Mouse (Mus musculus) MEL (cell line): ENCODE measurements at regions not wholly inside any gene's neighbourhood (a gene's known extent, or its start where the extent isn't known, plus 50 kb on each side); places are given as distances from the start of the nearest gene placed in this dataset.

ENCODE experiments used
- DNase-seq: peaks from one replicate; pipeline ENCODE4 v3.0.0; 2011; ENCODE audit warnings: low read depth, low spot score
- H3K27ac ChIP-seq: 2 replicates; pipeline ENCODE4 v1.5.1; 2012; ENCODE audit warnings: low read depth, mild to moderate bottlenecking, control low read depth, low read length, moderate library complexity; ENCODE audit not compliant: control insufficient read depth
- H3K27me3 ChIP-seq, 2 experiments: fragments of 150-350 bp in 1 of 2; sonication (generic) in 1 of 2; 2 replicates each; pipeline ENCODE4 v1.6.1; 2012; ENCODE audit warnings: low read length in 2 of 2, mild to moderate bottlenecking in 2 of 2, improper control_type of control experiment in 1 of 2, moderate library complexity in 1 of 2; ENCODE audit not compliant: insufficient read depth in 2 of 2, control insufficient read depth in 1 of 2
- H3K36me3 ChIP-seq, 2 experiments: 2 replicates each; pipeline ENCODE4 v1.6.1; 2012 to 2014; ENCODE audit warnings: low read length in 2 of 2, improper control_type of control experiment in 1 of 2, inconsistent platforms in 1 of 2, mild to moderate bottlenecking in 1 of 2; ENCODE audit not compliant: insufficient read depth in 2 of 2, control insufficient read depth in 1 of 2
- H3K4me1 ChIP-seq, 2 experiments: fragments of 150-350 bp in 1 of 2; sonication (generic) in 1 of 2; 2 replicates each; pipeline ENCODE4 v1.6.1; 2012; ENCODE audit warnings: low read length in 2 of 2, improper control_type of control experiment in 1 of 2, mild to moderate bottlenecking in 1 of 2; ENCODE audit not compliant: insufficient read depth in 2 of 2, control insufficient read depth in 1 of 2
- H3K4me3 ChIP-seq, 2 experiments: fragments of 150-350 bp in 1 of 2; sonication (generic) in 1 of 2; 2 replicates each; pipeline ENCODE4 v1.5.1; 2012; ENCODE audit warnings: low read depth in 2 of 2, low read length in 2 of 2, mild to moderate bottlenecking in 2 of 2, moderate library complexity in 2 of 2, control low read depth in 1 of 2, improper control_type of control experiment in 1 of 2; ENCODE audit not compliant: control insufficient read depth in 1 of 2, insufficient read depth in 1 of 2
- H3K79me2 ChIP-seq: 2 replicates; pipeline ENCODE4 v1.6.1; 2012; ENCODE audit warnings: mild to moderate bottlenecking, low read length, moderate library complexity; ENCODE audit not compliant: control insufficient read depth, poor library complexity, insufficient read depth
- H3K9ac ChIP-seq: 2 replicates; pipeline ENCODE4 v1.6.1; 2012; ENCODE audit warnings: low read depth, mild to moderate bottlenecking, control low read depth, low read length, moderate library complexity; ENCODE audit not compliant: control insufficient read depth, poor library complexity, severe bottlenecking
- H3K9me3 ChIP-seq: fragments of 150-350 bp; sonication (generic); replicated peaks from 2 replicates; pipeline ENCODE4 v1.6.1; 2012; ENCODE audit warnings: mild to moderate bottlenecking, low read length, improper control_type of control experiment, moderate library complexity; ENCODE audit not compliant: insufficient read depth
- E2F4 ChIP-seq: IDR thresholded peaks from 2 replicates; pipeline ENCODE4 v1.6.1; 2011; ENCODE audit warnings: low read depth, low read length, improper control_type of control experiment, borderline replicate concordance
- ELF1 ChIP-seq: IDR thresholded peaks from 2 replicates; pipeline ENCODE4 v1.6.1; 2014; ENCODE audit warnings: low read depth, mild to moderate bottlenecking, inconsistent platforms, low read length, improper control_type of control experiment, moderate library complexity
- ETS1 ChIP-seq: IDR thresholded peaks from 2 replicates; pipeline ENCODE4 v1.6.1; 2012; ENCODE audit warnings: low read depth, mild to moderate bottlenecking, inconsistent platforms, low read length, improper control_type of control experiment, moderate library complexity
- GABPA ChIP-seq: IDR thresholded peaks from 2 replicates; pipeline ENCODE4 v1.6.1; 2012; ENCODE audit warnings: low read depth, mild to moderate bottlenecking, inconsistent platforms, low read length, improper control_type of control experiment, moderate library complexity
- GATA1 ChIP-seq: IDR thresholded peaks from 2 replicates; pipeline ENCODE4 v1.6.1; 2011; ENCODE audit warnings: low read depth, low read length, improper control_type of control experiment
- KAT2A ChIP-seq: conservative IDR thresholded peaks from 2 replicates; pipeline ENCODE4 v1.6.1; 2012; ENCODE audit warnings: low read depth, low read length, improper control_type of control experiment, inconsistent platforms
- MAZ ChIP-seq: IDR thresholded peaks from 2 replicates; pipeline ENCODE4 v1.6.1; 2012; ENCODE audit warnings: low read depth, mild to moderate bottlenecking, inconsistent platforms, low read length, improper control_type of control experiment
- MXI1 ChIP-seq: IDR thresholded peaks from 2 replicates; pipeline ENCODE4 v1.6.1; 2011; ENCODE audit warnings: mild to moderate bottlenecking, low read depth, low read length, improper control_type of control experiment
- MYC ChIP-seq: IDR thresholded peaks from 2 replicates; pipeline ENCODE4 v1.6.1; 2011; ENCODE audit warnings: low read depth, mild to moderate bottlenecking, low read length, improper control_type of control experiment, moderate library complexity
- NELFE ChIP-seq: IDR thresholded peaks from 2 replicates; pipeline ENCODE4 v1.6.1; 2011; ENCODE audit warnings: low read depth, low read length, improper control_type of control experiment
- NRF1 ChIP-seq: IDR thresholded peaks from 2 replicates; pipeline ENCODE4 v1.6.1; 2014; ENCODE audit warnings: low read depth, mild to moderate bottlenecking, inconsistent platforms, low read length, improper control_type of control experiment, moderate library complexity; ENCODE audit not compliant: poor library complexity, insufficient read depth, severe bottlenecking
- POLR2A ChIP-seq, 2 experiments: IDR thresholded peaks; 2 replicates each; pipeline ENCODE4 v1.6.1; 2011 to 2012; ENCODE audit warnings: low read length in 2 of 2, mild to moderate bottlenecking in 2 of 2, control low read depth in 1 of 2, improper control_type of control experiment in 1 of 2, low read depth in 1 of 2, moderate library complexity in 1 of 2; ENCODE audit not compliant: control insufficient read depth in 1 of 2, insufficient read depth in 1 of 2, poor library complexity in 1 of 2
- POLR2AphosphoS2 ChIP-seq: IDR thresholded peaks from 2 replicates; pipeline ENCODE4 v1.6.1; 2011; ENCODE audit warnings: low read length, improper control_type of control experiment
- POLR2AphosphoS5 ChIP-seq: IDR thresholded peaks from 2 replicates; pipeline ENCODE4 v1.6.1; 2012; ENCODE audit warnings: low read depth, borderline replicate concordance, mild to moderate bottlenecking, inconsistent platforms, low read length, moderate library complexity, mixed read lengths
- SIN3A ChIP-seq: IDR thresholded peaks from 2 replicates; pipeline ENCODE4 v1.6.1; 2012; ENCODE audit warnings: low read length, improper control_type of control experiment, inconsistent platforms
- TCF12 ChIP-seq: IDR thresholded peaks from 2 replicates; pipeline ENCODE4 v1.6.1; 2014; ENCODE audit warnings: low read depth, mild to moderate bottlenecking, inconsistent platforms, low read length, improper control_type of control experiment, moderate library complexity
- USF1 ChIP-seq: IDR thresholded peaks from 2 replicates; pipeline ENCODE4 v1.6.1; 2014; ENCODE audit warnings: low read depth, mild to moderate bottlenecking, inconsistent platforms, low read length, improper control_type of control experiment, moderate library complexity
- ZC3H11A ChIP-seq: IDR thresholded peaks from 2 replicates; pipeline ENCODE4 v1.6.1; 2012; ENCODE audit warnings: low read depth, mild to moderate bottlenecking, inconsistent platforms, low read length, improper control_type of control experiment
- ZKSCAN1 ChIP-seq: IDR thresholded peaks from 2 replicates; pipeline ENCODE4 v1.6.1; 2012; ENCODE audit warnings: low read depth, mild to moderate bottlenecking, inconsistent platforms, low read length, improper control_type of control experiment, moderate library complexity
- ZMIZ1 ChIP-seq: IDR thresholded peaks from 2 replicates; pipeline ENCODE4 v1.6.1; 2012; ENCODE audit warnings: low read depth, mild to moderate bottlenecking, inconsistent platforms, low read length, improper control_type of control experiment, moderate library complexity
- ZNF384 ChIP-seq: IDR thresholded peaks from 2 replicates; pipeline ENCODE4 v1.6.1; 2012; ENCODE audit warnings: low read depth, mild to moderate bottlenecking, inconsistent platforms, low read length, improper control_type of control experiment

DNA sequence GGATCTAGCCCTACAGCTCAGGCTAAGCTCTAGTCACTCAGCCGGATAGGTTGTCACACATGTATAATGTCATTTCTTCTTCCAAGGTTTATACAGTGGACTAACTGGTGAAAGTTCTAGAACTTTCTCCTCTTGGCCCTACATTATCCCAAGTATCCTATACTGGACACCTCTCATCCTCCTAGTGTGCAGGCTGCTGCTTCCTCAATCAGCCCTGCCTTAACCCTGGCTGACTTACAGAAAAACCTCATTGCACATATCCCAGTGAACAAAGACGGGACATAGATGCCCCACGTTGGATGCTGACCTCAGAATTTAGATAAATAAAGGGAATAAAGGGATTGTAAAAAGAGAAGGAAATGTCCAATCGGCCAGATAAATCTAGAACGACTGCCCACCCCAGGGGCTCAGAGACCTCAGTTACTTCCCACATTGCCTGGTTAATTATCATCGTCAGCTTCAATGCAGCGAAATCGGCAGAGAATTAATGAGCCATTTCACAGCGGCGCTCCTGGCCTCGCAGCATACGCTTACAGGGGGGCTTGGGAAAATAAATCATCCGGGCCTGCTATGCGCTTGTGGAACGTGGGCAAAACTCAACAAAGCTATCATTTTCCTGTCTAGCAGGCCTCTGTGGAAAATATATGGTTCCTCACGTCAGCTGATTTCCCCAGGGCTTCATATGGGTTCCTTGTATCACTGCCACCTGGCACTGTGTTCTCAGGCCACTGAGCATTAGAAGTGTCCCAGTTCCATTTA lies 145.5 kb upstream of the Arl4c start:
- Histone ChIP-seq H3K4me1 (no peaks in the 10 kb centered on the region), H3K4me3 (no peak overlapping the region), H3K9me3 (no peaks in the 10 kb centered on the region), H3K36me3 (no peaks in the 10 kb centered on the region), H3K79me2 (no peaks in the 10 kb centered on the region), H3K27me3 (no peaks in the 10 kb centered on the region; a peak in 1 of 4 replicates), H3K27ac (no peak overlapping the region), H3K9ac (no peak overlapping the region)
- no peak for DNase-seq
- TF ChIP-seq ZNF384 (no peak), TCF12 (no peak), NELFE (no peak)

- H3K9ac ChIP-seq = no peak overlapping the region
- no peaks in the 10 kb centered on the region for H3K9me3 ChIP-seq
- TF ChIP-seq ELF1 (no peak), ETS1 (no peak), POLR2A (IDR thresholded peaks at IDR 0.05; ENCODE audit: control insufficient read depth in 1 of 2, insufficient read depth in 1 of 2, low read depth in 1 of 2, low read length in 2 of 2, poor library complexity in 1 of 2) (no peak), POLR2AphosphoS5 (no peak), SIN3A (no peak), KAT2A (no peak), NRF1 (no peak)
- H3K27me3 ChIP-seq = no peaks in the 10 kb centered on the region; a peak in 1 of 4 replicates
- no peaks in the 10 kb centered on the region for H3K79me2 ChIP-seq
- H3K4me1 ChIP-seq = no peaks in the 10 kb centered on the region
- DNase-seq = no peak
- no peak overlapping the region for H3K4me3 ChIP-seq
- no peaks in the 10 kb centered on the region for H3K36me3 ChIP-seq
- no peak overlapping the region for H3K27ac ChIP-seq
Measured at GRCm38 (mm10) chr1:88848246-88848645, 146.2 kb upstream of the Arl4c start.

DNA sequence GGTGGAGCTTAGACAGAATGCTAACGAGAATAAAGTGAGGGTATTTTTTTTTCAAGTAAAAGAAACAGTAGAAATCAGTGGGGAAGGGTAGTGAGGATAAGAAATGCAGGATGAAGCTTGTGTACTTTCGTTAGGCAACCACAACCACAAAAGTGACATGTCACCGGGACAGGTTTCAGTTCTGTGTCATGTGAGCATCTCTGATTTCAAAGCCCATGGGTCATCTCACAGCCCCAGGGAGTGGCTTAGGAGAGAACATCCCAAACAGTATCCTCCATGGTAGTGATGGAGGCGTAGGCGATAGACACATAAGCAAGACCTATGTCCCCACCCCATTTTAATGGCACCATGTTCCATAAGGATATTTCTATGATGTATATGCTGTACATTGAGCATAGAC lies 147.4 kb upstream of the Arl4c start:
- Histone ChIP-seq H3K36me3 (no peaks in the 10 kb centered on the region), H3K27me3 (no peaks in the 10 kb centered on the region; a peak in 1 of 4 replicates), H3K9me3 (no peaks in the 10 kb centered on the region), H3K27ac (no peak overlapping the region), H3K4me1 (no peaks in the 10 kb centered on the region), H3K79me2 (no peaks in the 10 kb centered on the region), H3K4me3 (no peak overlapping the region), H3K9ac (no peak overlapping the region)
- TF ChIP-seq POLR2AphosphoS2 (no peak), GATA1 (no peak), ZC3H11A (no peak), TCF12 (no peak), ZKSCAN1 (no peak), POLR2AphosphoS5 (no peak), MYC (no peak), MXI1 (no peak), NELFE (no peak), GABPA (no peak), MAZ (no peak), ZMIZ1 (no peak), USF1 (no peak), E2F4 (no peak)
- DNase-seq = no peak
